Mouse (Mus musculus) bone marrow, adult 2 months (tissue): ENCODE results near the gene Sned1.

Source experiments
- CTCF ChIP-seq: fragments of 200-500 bp; IDR thresholded peaks from 2 replicates; pipeline ENCODE4 v1.5.1; 2011; ENCODE audit warnings: low read length, control low read depth; ENCODE audit not compliant: control insufficient read depth, insufficient read depth
- POLR2A ChIP-seq: fragments of 200-500 bp; IDR thresholded peaks from 2 replicates; pipeline ENCODE4 v1.6.1; 2011; ENCODE audit warnings: low read depth, mild to moderate bottlenecking, control low read depth, low read length, borderline replicate concordance; ENCODE audit not compliant: control insufficient read depth

- TF ChIP-seq POLR2A (no peak), CTCF (no peak)
Observed at GRCm38 (mm10) chr1:93299791-93300190, 64.2 kb downstream of the Sned1 start.
